Mouse (Mus musculus): ENCODE data around the gene Gng12. TPM values are rescaled to one million over a fixed set of nuclear protein-coding genes. Genes with fewer than 3 reads are reported as not detected.
A peak's percentile ranks its signal among the peaks of the same experiment; 100 is the strongest.

The Gng12 gene
- polyA plus RNA-seq, 1 experiment from 2014 or later, result 82.9 TPM

DNA sequence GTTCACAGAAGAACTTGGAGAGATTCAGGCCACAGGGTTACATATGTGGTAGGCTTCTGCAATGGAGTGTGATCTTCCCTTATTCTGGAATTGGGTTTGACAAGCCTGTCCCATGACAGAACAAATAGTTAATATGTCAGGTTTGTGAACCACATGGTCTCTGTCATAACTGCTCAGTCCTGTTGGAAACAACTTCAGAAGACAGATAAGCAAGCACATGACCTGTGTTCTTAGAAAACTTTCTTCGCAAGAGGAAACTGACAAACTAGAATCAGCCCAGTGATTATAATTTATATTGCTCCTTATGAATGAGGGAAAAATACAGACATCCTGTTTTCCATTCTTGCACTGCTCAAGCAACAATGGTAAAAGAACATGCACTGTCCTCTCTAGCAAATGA is 83.0 kb downstream of the Gng12 start:
- H3K27ac ChIP-seq (ENCODE audit: low read depth, low read length), result no peak overlapping the region
- 92% methylated on average over 1 of the region's 1 CpGs for WGBS

DNA sequence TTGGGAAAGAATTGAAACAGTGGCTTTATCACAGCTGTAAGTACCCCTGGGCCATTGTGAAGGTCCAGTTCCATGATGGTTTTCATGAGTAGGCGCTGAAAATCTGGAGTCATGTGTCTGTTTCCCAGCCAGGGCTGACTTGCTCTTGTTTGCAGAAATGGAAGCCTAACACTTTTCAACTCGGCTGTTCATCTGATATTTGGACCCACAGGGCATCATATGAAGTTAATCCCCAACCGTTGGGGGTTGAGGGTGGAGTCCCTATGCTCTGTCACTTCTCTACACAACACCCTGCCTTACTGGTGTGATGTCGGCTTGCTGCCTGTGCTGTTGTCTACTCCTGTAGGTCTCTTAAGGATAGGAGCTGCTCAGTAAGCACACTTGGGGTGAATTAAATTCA is 83.8 kb downstream of the Gng12 start:
- Histone ChIP-seq H3K27ac (ENCODE audit: low read depth, low read length) (no peak overlapping the region), H3K4me3 (ENCODE audit: low read depth, low read length) (no peak overlapping the region), H3K9me3 (ENCODE audit: control insufficient read depth, low read length) (no peaks in the 10 kb centered on the region), H3K4me1 (ENCODE audit: control insufficient read depth, insufficient read depth, low read length) (no peaks in the 10 kb centered on the region), H3K4me2 (ENCODE audit: low read depth, low read length) (no peak overlapping the region), H3K27me3 (ENCODE audit: control insufficient read depth, insufficient read depth, low read length) (no peaks in the 10 kb centered on the region), H3K9ac (replicated peaks; ENCODE audit: low read depth, low read length) (no peak overlapping the region), H3K36me3 (ENCODE audit: control insufficient read depth, insufficient read depth, low read length) (no peaks in the 10 kb centered on the region)
- ATAC-seq (ENCODE audit: low read depth), result no peak
- 87% methylated on average over 4 of the region's 4 CpGs for WGBS

More for the DNA sequence above, 83.0 kb downstream of the Gng12 start:
- Histone ChIP-seq H3K4me2 (ENCODE audit: low read depth, low read length) (no peak overlapping the region), H3K9ac (replicated peaks; ENCODE audit: low read depth, low read length) (no peak overlapping the region), H3K4me3 (ENCODE audit: low read depth, low read length) (no peak overlapping the region), H3K9me3 (ENCODE audit: control insufficient read depth, low read length) (no peaks in the 10 kb centered on the region), H3K36me3 (ENCODE audit: control insufficient read depth, insufficient read depth, low read length) (no peaks in the 10 kb centered on the region), H3K27me3 (ENCODE audit: control insufficient read depth, insufficient read depth, low read length) (no peaks in the 10 kb centered on the region), H3K4me1 (ENCODE audit: control insufficient read depth, insufficient read depth, low read length) (no peaks in the 10 kb centered on the region)
- ATAC-seq (ENCODE audit: low read depth), result no peak

DNA sequence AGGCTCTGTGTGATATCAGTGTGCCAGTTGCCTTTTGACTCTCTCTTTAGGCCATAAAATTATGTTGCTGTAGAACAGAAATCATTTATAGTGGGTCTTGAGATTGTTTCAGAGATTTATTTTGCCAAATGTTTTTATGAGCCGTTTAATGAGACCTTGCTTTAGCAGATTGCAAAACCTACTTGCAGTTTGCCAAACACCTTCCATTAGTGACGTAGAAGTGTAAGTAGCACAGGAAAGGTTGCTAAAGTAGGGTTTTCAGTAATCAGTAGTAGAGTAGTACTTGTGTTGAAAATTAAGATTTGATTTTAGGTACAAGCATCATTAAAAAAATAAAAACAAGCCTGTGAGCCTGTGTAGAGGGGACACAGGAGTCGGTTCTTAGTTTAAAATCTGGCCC is 85.2 kb downstream of the Gng12 start:
- H3K36me3 ChIP-seq (ENCODE audit: control insufficient read depth, insufficient read depth, low read length), result no peaks in the 10 kb centered on the region
- no peaks in the 10 kb centered on the region for H3K4me1 ChIP-seq (ENCODE audit: control insufficient read depth, insufficient read depth, low read length)
- H3K9ac ChIP-seq (replicated peaks; ENCODE audit: low read depth, low read length), result no peak overlapping the region
- H3K27ac ChIP-seq (ENCODE audit: low read depth, low read length), result no peak overlapping the region
- no peaks in the 10 kb centered on the region for H3K9me3 ChIP-seq (ENCODE audit: control insufficient read depth, low read length)
- H3K4me2 ChIP-seq (ENCODE audit: low read depth, low read length), result no peak overlapping the region
- H3K27me3 ChIP-seq (ENCODE audit: control insufficient read depth, insufficient read depth, low read length), result no peaks in the 10 kb centered on the region
- no peak overlapping the region for H3K4me3 ChIP-seq (ENCODE audit: low read depth, low read length)
- ATAC-seq (ENCODE audit: low read depth), result no peak
- 85% methylated on average over 3 of the region's 3 CpGs for WGBS

DNA sequence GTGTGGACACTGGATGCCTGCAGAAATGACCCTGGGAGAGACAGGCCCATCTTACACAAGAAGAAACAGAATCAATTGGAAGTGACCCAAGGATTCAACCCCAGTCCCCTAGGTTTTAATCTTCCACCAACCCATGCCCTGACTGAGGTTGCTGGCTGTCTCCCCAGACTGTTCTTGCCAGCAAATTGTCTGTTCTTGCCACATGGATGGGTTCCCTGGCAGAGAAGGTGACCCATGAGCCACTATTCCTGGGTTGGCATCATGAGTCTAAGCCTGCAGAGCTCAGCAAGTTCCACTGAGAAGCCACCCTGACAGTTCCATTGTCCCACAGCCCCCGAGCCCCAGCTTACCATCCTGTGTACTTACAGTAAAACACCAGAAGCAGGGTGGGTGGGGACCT is 85.7 kb downstream of the Gng12 start:
- Histone ChIP-seq H3K27ac (ENCODE audit: low read depth, low read length) (no peak overlapping the region), H3K27me3 (ENCODE audit: control insufficient read depth, insufficient read depth, low read length) (no peaks in the 10 kb centered on the region), H3K36me3 (ENCODE audit: control insufficient read depth, insufficient read depth, low read length) (no peaks in the 10 kb centered on the region), H3K4me3 (ENCODE audit: low read depth, low read length) (no peak overlapping the region), H3K4me1 (ENCODE audit: control insufficient read depth, insufficient read depth, low read length) (no peaks in the 10 kb centered on the region), H3K9me3 (ENCODE audit: control insufficient read depth, low read length) (no peaks in the 10 kb centered on the region), H3K9ac (replicated peaks; ENCODE audit: low read depth, low read length) (no peak overlapping the region), H3K4me2 (ENCODE audit: low read depth, low read length) (no peak overlapping the region)
- ATAC-seq (ENCODE audit: low read depth), result no peak
- WGBS, result 83% methylated on average over 1 of the region's 1 CpGs

DNA sequence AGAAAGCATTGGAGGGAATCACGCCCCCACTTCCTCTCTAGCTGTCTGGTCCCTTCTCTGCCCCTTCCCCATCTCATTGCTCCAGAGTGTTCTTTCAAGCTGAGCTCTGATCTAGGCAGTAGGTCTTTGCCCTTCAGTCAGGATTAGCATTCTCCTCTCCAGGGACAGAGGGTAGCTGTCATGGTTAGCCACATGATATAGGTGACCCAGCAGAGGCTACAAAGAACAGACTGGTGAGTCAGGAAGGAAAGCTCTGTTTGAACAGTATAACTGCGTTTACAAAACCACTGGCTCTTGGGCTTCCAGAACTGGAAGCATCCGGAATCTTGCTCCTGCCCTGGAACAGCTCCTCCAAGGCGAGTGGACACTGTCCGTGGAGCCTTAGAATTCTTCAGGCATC is 87.9 kb downstream of the Gng12 start:
- Histone ChIP-seq H3K4me2 (ENCODE audit: low read depth, low read length) (no peak overlapping the region), H3K9me3 (ENCODE audit: control insufficient read depth, low read length) (no peaks in the 10 kb centered on the region), H3K27me3 (ENCODE audit: control insufficient read depth, insufficient read depth, low read length) (no peaks in the 10 kb centered on the region), H3K27ac (ENCODE audit: low read depth, low read length) (no peak overlapping the region), H3K9ac (replicated peaks; ENCODE audit: low read depth, low read length) (no peak overlapping the region), H3K4me1 (ENCODE audit: control insufficient read depth, insufficient read depth, low read length) (no peaks in the 10 kb centered on the region), H3K4me3 (ENCODE audit: low read depth, low read length) (no peak overlapping the region), H3K36me3 (ENCODE audit: control insufficient read depth, insufficient read depth, low read length) (no peaks in the 10 kb centered on the region)
- ATAC-seq (ENCODE audit: low read depth), result no peak
- WGBS, result 89% methylated on average over 5 of the region's 5 CpGs

DNA sequence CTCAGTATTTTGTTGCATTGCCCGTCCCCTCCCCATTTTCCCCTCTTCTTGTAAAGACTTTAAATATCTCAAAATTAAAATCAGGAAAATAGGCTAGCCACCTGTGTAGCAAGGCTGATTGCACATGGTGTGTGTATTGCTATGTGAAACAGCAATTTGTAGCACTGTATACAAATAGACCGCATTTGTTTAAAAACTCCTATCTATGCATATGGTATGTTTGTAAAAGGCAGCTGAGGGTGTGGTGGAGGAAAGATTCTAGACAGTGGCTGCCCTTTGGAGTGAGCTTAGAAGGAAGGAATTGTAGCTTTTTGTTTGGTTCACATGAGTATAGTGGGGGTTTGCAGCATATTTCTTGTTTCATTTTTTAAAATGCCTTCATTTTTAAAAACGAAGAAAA is 88.5 kb downstream of the Gng12 start:
- no peak overlapping the region for H3K9ac ChIP-seq (replicated peaks; ENCODE audit: low read depth, low read length)
- ATAC-seq (ENCODE audit: low read depth), result no peak
- no peak overlapping the region for H3K4me2 ChIP-seq (ENCODE audit: low read depth, low read length)
- H3K27ac ChIP-seq (ENCODE audit: low read depth, low read length), result no peak overlapping the region
- no peaks in the 10 kb centered on the region for H3K27me3 ChIP-seq (ENCODE audit: control insufficient read depth, insufficient read depth, low read length)
- H3K4me1 ChIP-seq (ENCODE audit: control insufficient read depth, insufficient read depth, low read length), result no peaks in the 10 kb centered on the region
- no peaks in the 10 kb centered on the region for H3K9me3 ChIP-seq (ENCODE audit: control insufficient read depth, low read length)
- H3K36me3 ChIP-seq (ENCODE audit: control insufficient read depth, insufficient read depth, low read length), result no peaks in the 10 kb centered on the region
- H3K4me3 ChIP-seq (ENCODE audit: low read depth, low read length), result no peak overlapping the region
- 92% methylated on average over 3 of the region's 3 CpGs for WGBS

DNA sequence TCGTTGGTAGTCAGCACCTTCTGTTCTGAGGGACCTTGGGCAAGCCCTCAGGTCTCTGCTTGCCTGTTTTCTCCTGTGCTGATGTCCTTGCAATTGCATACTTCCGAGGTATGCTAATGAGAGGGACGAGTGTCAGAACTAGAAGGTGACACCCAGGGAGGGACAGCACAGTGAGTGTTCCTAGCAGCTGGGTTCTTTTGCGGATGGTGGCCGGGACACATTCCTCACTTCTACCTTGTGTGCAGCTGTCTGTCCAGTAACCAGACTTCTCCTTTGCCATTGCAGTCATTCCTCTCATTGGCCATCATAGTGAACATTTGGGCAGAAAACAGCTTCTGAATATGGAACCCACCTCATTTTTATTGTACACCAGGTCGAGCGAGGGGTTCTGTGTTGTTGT is 89.3 kb downstream of the Gng12 start:
- 79% methylated on average over 7 of the region's 7 CpGs for WGBS
- Histone ChIP-seq H3K4me2 (ENCODE audit: low read depth, low read length) (no peak overlapping the region), H3K4me3 (ENCODE audit: low read depth, low read length) (no peak overlapping the region), H3K9me3 (ENCODE audit: control insufficient read depth, low read length) (no peaks in the 10 kb centered on the region), H3K4me1 (ENCODE audit: control insufficient read depth, insufficient read depth, low read length) (no peaks in the 10 kb centered on the region), H3K27me3 (ENCODE audit: control insufficient read depth, insufficient read depth, low read length) (no peaks in the 10 kb centered on the region), H3K9ac (replicated peaks; ENCODE audit: low read depth, low read length) (no peak overlapping the region), H3K36me3 (ENCODE audit: control insufficient read depth, insufficient read depth, low read length) (no peaks in the 10 kb centered on the region), H3K27ac (ENCODE audit: low read depth, low read length) (no peak overlapping the region)
- ATAC-seq (ENCODE audit: low read depth), result no peak

DNA sequence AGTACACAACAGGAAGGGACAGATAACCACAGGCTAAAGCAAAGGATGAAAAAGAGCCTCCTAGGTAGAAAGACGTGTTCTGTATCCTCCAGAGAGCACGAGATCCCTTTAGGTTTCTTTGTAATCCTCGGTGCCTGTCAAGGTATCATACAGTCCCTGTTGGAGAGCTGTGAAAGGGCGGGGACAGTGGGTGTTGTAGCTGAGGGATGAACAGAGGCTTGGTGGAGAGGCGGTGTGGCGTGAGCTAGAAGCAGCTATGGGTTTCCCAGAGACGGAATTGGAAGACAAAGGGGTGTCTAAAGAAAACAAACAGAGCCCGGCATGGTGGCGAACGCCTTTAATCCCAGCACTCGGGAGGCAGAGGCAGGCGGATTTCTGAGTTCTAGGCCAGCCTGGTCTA is 89.9 kb downstream of the Gng12 start:
- no peaks in the 10 kb centered on the region for H3K27me3 ChIP-seq (ENCODE audit: control insufficient read depth, insufficient read depth, low read length)
- H3K4me2 ChIP-seq (ENCODE audit: low read depth, low read length), result no peak overlapping the region
- no peaks in the 10 kb centered on the region for H3K9me3 ChIP-seq (ENCODE audit: control insufficient read depth, low read length)
- H3K9ac ChIP-seq (replicated peaks; ENCODE audit: low read depth, low read length), result no peak overlapping the region
- H3K4me1 ChIP-seq (ENCODE audit: control insufficient read depth, insufficient read depth, low read length), result no peaks in the 10 kb centered on the region
- no peak overlapping the region for H3K4me3 ChIP-seq (ENCODE audit: low read depth, low read length)
- no peak for ATAC-seq (ENCODE audit: low read depth)
- no peaks in the 10 kb centered on the region for H3K36me3 ChIP-seq (ENCODE audit: control insufficient read depth, insufficient read depth, low read length)
- H3K27ac ChIP-seq (ENCODE audit: low read depth, low read length), result no peak overlapping the region
- 82% methylated on average over 12 of the region's 12 CpGs for WGBS

DNA sequence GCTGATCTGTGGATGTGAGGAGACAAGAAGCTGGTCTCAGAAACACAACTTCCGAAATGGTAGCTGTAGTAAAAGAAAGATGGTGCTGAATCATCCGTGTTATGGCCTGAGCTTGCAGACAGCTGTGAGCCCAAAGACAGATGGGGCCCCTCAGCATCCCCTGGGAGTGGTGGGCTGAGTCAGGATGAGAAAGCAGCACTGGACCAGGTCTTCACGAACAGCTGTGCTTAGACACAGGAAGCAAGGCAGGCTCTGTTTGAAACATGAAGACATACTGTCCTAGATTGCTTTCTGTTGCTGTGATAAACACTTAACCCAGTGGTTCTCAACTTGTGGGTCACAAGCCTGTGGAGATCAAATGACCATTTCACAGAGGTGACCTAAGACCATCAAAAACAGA is 91.4 kb downstream of the Gng12 start:
- Histone ChIP-seq H3K9ac (replicated peaks; ENCODE audit: low read depth, low read length) (no peak overlapping the region), H3K36me3 (ENCODE audit: control insufficient read depth, insufficient read depth, low read length) (no peaks in the 10 kb centered on the region), H3K9me3 (ENCODE audit: control insufficient read depth, low read length) (no peaks in the 10 kb centered on the region), H3K4me3 (ENCODE audit: low read depth, low read length) (no peak overlapping the region), H3K4me2 (ENCODE audit: low read depth, low read length) (no peak overlapping the region), H3K27me3 (ENCODE audit: control insufficient read depth, insufficient read depth, low read length) (no peaks in the 10 kb centered on the region), H3K4me1 (ENCODE audit: control insufficient read depth, insufficient read depth, low read length) (no peaks in the 10 kb centered on the region), H3K27ac (ENCODE audit: low read depth, low read length) (no peak overlapping the region)
- 55% methylated on average over 3 of the region's 3 CpGs for WGBS
- no peak for ATAC-seq (ENCODE audit: low read depth)

DNA sequence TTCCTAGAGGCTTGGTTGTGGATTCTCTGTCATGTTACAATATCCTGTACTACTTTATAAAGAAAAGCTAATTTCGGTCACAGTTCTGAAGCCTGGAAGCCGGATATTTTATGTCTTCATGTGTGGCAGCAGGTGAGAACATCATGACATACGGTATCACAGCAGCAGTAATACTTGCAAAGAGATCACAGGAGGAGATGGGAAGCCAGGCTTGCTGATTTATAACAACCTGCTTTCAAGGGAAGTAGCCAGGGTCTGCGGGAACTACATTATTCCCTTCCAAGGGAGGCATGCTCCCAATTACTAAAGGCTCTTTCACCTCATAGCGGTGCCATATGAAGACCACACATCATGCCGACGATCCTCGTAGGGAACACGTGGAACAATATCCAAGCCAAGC is 92.2 kb downstream of the Gng12 start:
- Histone ChIP-seq H3K4me2 (ENCODE audit: low read depth, low read length) (no peak overlapping the region), H3K9ac (replicated peaks; ENCODE audit: low read depth, low read length) (no peak overlapping the region), H3K36me3 (ENCODE audit: control insufficient read depth, insufficient read depth, low read length) (no peaks in the 10 kb centered on the region), H3K27ac (ENCODE audit: low read depth, low read length) (no peak overlapping the region), H3K27me3 (ENCODE audit: control insufficient read depth, insufficient read depth, low read length) (no peaks in the 10 kb centered on the region), H3K9me3 (ENCODE audit: control insufficient read depth, low read length) (no peaks in the 10 kb centered on the region), H3K4me1 (ENCODE audit: control insufficient read depth, insufficient read depth, low read length) (no peaks in the 10 kb centered on the region), H3K4me3 (ENCODE audit: low read depth, low read length) (no peak overlapping the region)
- whole genome bisulfite sequencing, result 71% methylated on average over 9 of the region's 9 CpGs
- peak; percentile 44; the same call in 1 of the 2 replicates for ATAC-seq (ENCODE audit: low read depth)
